Mouse (Mus musculus): Measurements from ENCODE around the gene Grin1.

GRCm38 (mm10) chr2:25311491-25311891 is 7.5 kb downstream of the Grin1 start:
- TF ChIP-seq CTCF (IDR thresholded peaks at IDR 0.05; ENCODE audit: low read depth) (no peak), EP300 (IDR thresholded peaks at IDR 0.05; ENCODE audit: low read depth) (no peak)

Measured in liver, embryonic 14.5 days (tissue).